Mouse (Mus musculus) cerebellum, adult 2 months (tissue): ENCODE data around the gene Trpc7.

Experiments used
- CTCF ChIP-seq: fragments of 200-500 bp; IDR thresholded peaks from 2 replicates; pipeline ENCODE4 v1.5.1; 2011; ENCODE audit warnings: low read depth, mild to moderate bottlenecking, control low read depth, low read length, moderate library complexity, borderline replicate concordance; ENCODE audit not compliant: insufficient read depth
- POLR2A ChIP-seq: fragments of 200-500 bp; IDR thresholded peaks from 2 replicates; pipeline ENCODE4 v1.6.1; 2011; ENCODE audit warnings: low read length, control low read depth, borderline replicate concordance; ENCODE audit not compliant: insufficient read depth

GRCm38 (mm10) chr13:56734617-56735016 is 161.2 kb downstream of the Trpc7 start:
- TF ChIP-seq CTCF, result no peak
- no peak for TF ChIP-seq POLR2A
